Mouse (Mus musculus) bone marrow macrophage, adult 2 months (primary cell): ENCODE data around the gene Tor1b. TPM values are rescaled to one million over a fixed set of nuclear protein-coding genes. Genes with fewer than 3 reads are reported as not detected.

Experiments
- H3K27ac ChIP-seq: 2 replicates; pipeline ENCODE4 v1.5.1; 2012; ENCODE audit warnings: low read depth, low read length; ENCODE audit not compliant: insufficient read depth
- H3K4me1 ChIP-seq: 2 replicates; pipeline ENCODE4 v1.6.1; 2012; ENCODE audit warnings: low read length; ENCODE audit not compliant: control insufficient read depth, insufficient read depth
- H3K4me3 ChIP-seq: 2 replicates; pipeline ENCODE4 v1.5.1; 2012; ENCODE audit warnings: mild to moderate bottlenecking, low read length, moderate library complexity; ENCODE audit not compliant: insufficient read depth
- CTCF ChIP-seq: IDR thresholded peaks from 2 replicates; pipeline ENCODE4 v1.5.1; 2012; ENCODE audit warnings: low read depth, mild to moderate bottlenecking, low read length, moderate library complexity
- POLR2A ChIP-seq: IDR thresholded peaks from 2 replicates; pipeline ENCODE4 v1.6.1; 2012; ENCODE audit warnings: mild to moderate bottlenecking, low read depth, low read length, borderline replicate concordance
- polyA plus RNA-seq: library from polyadenylated mRNA; stranded (reverse); fragments of >200 nt; gene quantifications from 2 replicates; pipeline ENCODE4 v1.2.4, GENCODE M21; 2012; ENCODE audit not compliant: missing spikeins, insufficient read depth, insufficient read length

Gene Tor1b
- polyA plus RNA-seq, 1 experiment = 28.3 TPM

DNA sequence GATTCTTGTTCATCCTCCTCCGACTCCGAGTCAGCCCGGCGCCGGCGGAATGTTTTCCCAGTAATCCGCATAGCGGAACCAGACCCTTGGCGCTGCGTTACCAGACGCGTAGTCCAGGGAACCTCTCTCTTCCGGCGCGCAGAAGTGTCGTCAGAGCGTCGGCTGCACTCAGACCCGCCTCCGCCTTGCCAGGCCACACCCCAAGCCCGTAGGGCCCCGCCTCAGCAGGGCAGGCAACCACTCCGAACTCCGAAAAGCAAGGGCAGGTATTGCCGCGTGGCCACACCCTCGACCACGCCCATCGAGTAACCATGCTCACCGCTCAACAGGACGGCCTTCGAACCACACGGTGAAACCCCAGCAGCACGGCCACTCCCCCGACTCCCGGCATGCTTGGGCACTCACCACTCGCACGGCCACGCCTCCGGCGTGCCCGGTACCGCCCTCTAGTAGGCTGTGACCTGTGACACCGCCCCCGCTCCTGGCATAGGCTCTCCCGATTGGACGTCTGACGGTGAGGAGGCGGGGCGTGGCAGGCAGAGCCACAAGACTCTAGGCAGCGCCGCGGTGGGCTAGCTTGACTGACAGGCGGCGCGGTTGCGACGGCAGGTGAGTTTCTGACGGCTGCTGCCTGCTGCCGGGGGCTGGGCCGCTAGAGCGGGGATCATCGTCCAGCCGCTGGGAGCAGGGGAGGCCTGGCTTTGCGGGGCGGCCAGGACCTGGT is 29.2 kb downstream of the Tor1b start, which contains the start of the genes BC005624 and Usp20:
Gene BC005624, minus strand, starts transcription at position 412 of the 724 bp plus-strand sequence.
Gene Usp20, plus strand, starts transcription at position 490 of the 724 bp plus-strand sequence.
- Histone ChIP-seq H3K27ac (peak within 1 kb of the TSS; percentile 10; the same call in 1 of the 2 replicates), H3K4me1 (peaks cover 37% of the 10 kb centered on the region), H3K4me3 (peak within 1 kb of the TSS; percentile 77)
- TF ChIP-seq CTCF (no peak), POLR2A (no peak)

DNA sequence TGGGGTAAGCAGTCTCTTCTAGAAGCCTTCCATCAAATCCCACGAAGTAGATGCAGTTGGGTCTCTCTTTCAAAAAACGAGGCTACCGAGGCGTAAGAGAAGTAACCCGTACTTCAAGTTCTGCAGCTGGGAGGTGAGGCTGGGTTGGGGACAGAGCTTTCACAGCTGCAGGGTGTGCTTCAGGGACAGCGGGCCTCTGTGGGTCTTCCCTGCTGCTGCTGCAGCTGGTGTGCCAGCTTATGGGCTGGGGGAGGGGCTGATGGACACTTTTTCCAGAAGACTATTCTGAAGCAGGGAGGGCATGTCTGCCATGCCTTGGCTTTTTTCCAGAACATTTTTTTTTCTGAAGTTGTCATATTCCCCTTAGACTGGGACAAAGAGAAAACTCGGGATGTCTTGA is 30.3 kb downstream of the Tor1b start:
- Histone ChIP-seq H3K4me1 (peaks cover 37% of the 10 kb centered on the region), H3K4me3 (peak overlapping the region; percentile 77), H3K27ac (no peak overlapping the region)
- TF ChIP-seq CTCF = no peak
- TF ChIP-seq POLR2A = no peak

DNA sequence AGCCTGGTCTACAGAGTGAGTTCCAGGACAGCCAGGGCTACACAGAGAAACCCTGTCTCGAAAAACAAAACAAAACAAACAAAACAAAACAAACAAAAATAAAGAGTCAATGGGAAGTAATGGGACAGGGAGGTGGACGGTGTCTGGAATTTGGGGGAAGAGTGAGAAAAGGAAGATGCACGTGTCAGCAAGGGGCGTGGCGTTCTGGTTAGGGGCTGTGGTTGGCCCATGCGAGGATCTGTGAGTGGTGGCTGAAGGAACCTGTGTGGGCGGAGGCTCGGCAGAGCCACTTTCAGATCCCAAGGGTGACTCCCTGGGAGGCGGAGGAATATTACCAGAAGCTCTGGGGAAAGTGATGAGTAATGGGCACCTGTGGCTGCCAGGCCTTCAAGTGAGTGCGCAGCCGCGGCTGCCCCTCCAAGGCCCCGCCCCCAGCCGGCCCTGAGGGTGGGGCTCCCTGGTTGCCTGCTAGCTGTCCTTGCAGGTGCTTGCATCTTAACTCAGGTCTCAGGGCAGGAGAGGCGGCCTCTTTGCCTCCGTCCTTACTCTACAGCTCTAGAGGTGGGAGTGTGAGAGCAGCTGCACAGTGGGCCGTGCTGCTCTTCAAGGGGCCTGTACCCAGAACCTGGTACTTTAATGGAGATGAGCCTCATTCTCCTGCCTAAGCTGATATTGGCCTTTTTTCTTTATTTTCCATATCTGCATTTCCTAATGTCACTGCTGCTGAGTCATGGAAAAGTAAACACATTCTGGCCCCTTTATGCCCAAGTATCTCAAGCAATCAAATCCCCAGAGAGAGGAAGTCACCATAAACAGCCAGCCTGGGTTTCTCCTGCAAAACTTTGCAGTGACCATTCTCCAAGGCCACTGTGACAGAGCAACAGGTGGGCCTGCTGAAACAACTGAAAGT is 32.6 kb downstream of the Tor1b start:
- TF ChIP-seq CTCF (no peak), POLR2A (no peak)
- no peak overlapping the region for H3K4me3 ChIP-seq

DNA sequence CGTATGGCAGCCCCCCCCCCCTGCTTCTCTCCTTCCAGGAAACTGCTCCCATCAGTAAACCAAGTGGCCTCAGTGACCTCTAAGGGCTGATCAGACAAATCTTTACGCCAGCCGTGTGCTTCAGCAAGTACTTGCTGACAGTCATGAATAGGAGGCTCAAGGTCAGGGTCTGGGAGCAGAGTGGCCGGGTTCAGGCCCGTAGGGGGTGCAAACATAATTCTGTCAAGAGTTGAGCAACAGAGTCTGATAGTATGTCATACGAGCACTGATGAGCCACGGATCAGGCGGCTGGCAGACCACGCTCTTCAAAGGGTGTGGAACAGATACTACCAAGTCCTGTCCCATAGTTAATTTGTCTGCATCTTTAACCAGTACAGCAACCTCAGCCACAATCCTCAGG is 37.5 kb downstream of the Tor1b start:
- H3K27ac ChIP-seq = no peak overlapping the region
- TF ChIP-seq CTCF = no peak
- TF ChIP-seq POLR2A = no peak
- no peak overlapping the region for H3K4me3 ChIP-seq
- H3K4me1 ChIP-seq = peaks cover 13% of the 10 kb centered on the region

More for the DNA sequence above, 32.6 kb downstream of the Tor1b start:
- H3K27ac ChIP-seq = peak overlapping the region; percentile 55
- H3K4me1 ChIP-seq = peaks cover 32% of the 10 kb centered on the region

DNA sequence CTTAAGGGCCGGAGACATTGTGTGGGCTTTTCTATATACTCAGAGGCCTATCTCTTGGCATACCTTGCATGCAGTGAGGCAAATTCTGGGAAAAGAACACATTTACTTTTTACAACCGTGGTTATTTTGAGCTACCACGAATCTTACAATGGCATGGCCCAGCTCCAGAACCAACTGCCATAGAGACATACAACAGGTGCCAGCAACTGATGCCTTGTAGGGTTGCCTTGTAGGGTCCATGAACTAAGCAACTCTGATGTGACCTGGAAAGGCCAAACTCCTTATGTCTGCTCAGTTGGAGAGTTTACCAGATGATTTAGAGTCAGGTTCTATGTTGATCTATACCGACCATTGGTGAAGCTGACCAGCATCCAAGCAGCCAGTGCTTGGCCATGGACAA is 42.1 kb downstream of the Tor1b start:
- Histone ChIP-seq H3K4me1 (no peaks in the 10 kb centered on the region), H3K4me3 (no peak overlapping the region)

DNA sequence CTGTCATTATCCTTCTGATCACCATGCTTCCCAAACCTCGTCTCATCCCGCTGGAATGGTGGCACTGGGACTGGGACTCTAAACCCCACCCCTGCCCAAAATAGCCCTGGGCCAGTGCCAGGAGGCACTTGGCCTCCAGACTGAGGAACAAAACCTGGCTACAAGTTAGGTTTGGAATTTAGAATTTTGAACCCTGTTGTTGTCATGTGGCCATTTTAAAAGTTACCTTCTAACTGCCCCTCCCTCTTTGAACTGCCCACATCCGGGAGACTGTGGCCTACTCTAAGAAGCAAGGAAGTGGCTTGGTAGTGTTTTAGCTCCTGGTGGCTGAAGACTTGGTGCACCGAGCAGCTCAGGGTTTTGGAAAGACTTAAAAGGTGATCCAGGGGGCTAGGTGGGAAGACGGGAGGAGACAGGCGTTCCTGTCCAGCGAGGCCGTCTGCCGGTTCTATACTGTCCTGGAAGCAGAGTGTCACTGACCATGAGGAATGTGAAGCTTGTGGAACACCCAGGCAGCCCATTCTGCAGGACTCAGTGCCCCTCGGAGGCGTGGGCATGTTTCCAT is 42.8 kb downstream of the Tor1b start:
- TF ChIP-seq POLR2A (no peak), CTCF (no peak)
- H3K27ac ChIP-seq = no peak overlapping the region
- H3K4me3 ChIP-seq = no peak overlapping the region
- no peaks in the 10 kb centered on the region for H3K4me1 ChIP-seq

More for the DNA sequence above, 42.1 kb downstream of the Tor1b start:
- H3K27ac ChIP-seq = no peak overlapping the region
- TF ChIP-seq POLR2A (no peak), CTCF (no peak)

DNA sequence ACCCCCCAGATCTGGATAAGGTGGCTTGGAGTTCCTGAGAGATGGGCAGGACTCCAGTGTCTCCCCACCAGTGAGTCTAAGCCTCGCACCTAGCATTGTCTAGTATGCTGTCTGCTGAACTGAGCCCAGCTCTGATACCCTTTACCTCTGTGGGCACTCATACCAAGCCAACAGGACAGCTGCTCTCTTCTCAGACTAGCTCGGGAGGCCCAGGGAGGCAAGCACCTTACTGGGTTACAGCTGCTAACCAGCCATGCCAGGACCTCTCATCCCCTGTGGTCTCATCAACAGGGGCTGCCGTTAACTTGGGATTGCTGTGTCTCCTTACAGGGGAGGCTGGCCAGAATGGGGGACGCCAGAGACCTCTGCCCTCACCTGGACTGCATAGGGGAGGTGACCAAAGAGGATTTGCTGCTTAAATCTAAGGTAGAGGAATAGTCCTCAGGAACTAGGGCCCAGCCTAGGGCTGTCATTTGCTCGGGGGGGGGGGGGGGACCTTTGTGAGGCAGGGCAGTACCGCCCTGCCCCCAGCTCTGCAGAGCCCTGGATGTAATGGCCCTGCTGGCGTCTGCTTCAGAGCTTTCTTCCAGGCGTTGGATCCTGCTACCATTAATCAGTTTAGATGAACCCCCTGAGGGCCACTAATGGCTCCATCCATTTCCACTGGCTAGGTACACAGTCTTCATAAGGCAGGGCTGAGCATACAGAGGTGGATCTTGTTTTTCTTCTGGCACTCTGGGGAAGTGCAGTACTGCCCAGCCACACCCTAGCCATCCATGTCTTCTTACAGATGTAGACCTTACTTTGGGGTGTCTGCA is 45.9 kb downstream of the Tor1b start:
- TF ChIP-seq POLR2A (no peak), CTCF (no peak)
- Histone ChIP-seq H3K4me3 (no peak overlapping the region), H3K27ac (no peak overlapping the region), H3K4me1 (no peaks in the 10 kb centered on the region)

DNA sequence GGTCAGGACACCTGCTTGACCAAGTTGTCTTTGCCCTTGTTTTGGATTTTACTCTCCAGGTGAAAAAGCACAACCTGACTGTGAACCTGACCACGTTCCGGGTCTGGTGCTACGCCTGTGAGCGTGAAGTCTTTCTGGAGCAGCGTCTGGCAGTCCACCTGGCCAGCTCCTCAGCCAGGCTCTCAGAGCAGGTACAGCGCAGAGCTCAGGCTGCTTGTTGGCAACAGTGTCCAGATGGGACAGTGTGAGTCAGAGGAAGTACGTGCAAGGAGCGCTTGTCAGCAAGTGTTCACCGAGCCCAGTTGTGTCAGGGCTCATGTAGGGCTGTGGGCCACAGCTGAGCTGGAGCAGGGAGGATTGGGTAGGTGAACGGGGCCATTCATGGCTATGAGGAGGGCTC is 50.1 kb downstream of the Tor1b start:
- Histone ChIP-seq H3K27ac (no peak overlapping the region), H3K4me1 (no peaks in the 10 kb centered on the region), H3K4me3 (no peak overlapping the region)
- TF ChIP-seq POLR2A (no peak), CTCF (no peak)

DNA sequence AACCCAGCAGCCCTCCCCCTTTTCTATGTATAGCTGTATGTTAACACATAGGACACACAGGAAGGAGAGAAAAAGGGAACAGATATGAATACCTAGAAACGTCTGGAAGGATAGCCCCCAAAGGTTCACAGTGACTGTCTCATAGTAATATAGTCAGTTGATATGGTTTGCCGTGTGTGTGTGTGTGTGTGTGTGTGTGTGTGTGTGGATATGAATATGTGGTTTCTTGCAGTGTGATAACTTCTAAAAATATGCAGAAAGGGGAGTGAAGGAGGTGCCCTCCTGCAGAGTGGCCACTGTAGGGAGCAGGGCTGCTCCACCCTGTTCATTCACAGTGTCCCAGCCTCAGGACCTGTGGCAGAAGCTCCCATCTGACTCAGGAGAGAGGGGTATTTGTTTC is 52.7 kb downstream of the Tor1b start:
- Histone ChIP-seq H3K4me3 (no peak overlapping the region), H3K27ac (no peak overlapping the region), H3K4me1 (peaks cover 4% of the 10 kb centered on the region; the same call in 1 of the 2 replicates)
- TF ChIP-seq POLR2A = no peak
- no peak for TF ChIP-seq CTCF
